Mouse (Mus musculus): Measurements from ENCODE around the gene Slc10a1. TPM values are rescaled to one million over a fixed set of nuclear protein-coding genes. Genes with fewer than 3 reads are reported as not detected.
"Not testable (repeated sequence)": the region's sequence is repeated elsewhere in the genome, so short reads cannot be mapped to it uniquely, and the experiment has no call there.

Slc10a1 gene
- polyA plus RNA-seq, 1 experiment, result not detected

GRCm38 (mm10) chr12:80945334-80945995 is 23.0 kb downstream of the Slc10a1 start, which contains the start of gene Srsf5:
Srsf5 (plus strand) TSS chr12:80945504.
- Histone ChIP-seq H3K36me3 (ENCODE audit: control insufficient read depth, insufficient read depth) (peaks cover 40% of the 10 kb centered on the region), H3K79me2 (ENCODE audit: control insufficient read depth, insufficient read depth) (peaks cover 51% of the 10 kb centered on the region), H3ac (ENCODE audit: control insufficient read depth, insufficient read length, low read depth) (peak within 1 kb of the TSS; percentile 82), H3K79me3 (ENCODE audit: low read depth) (peaks cover 42% of the 10 kb centered on the region), H3K4me3 (ENCODE audit: insufficient read depth, poor library complexity, severe bottlenecking) (peak within 1 kb of the TSS; percentile 98), H3K27me3 (ENCODE audit: control insufficient read depth, insufficient read depth, insufficient read length) (no peaks in the 10 kb centered on the region)
- TF ChIP-seq FOSL1 (IDR thresholded peaks at IDR 0.05; ENCODE audit: insufficient read depth, low read length, poor library complexity, severe bottlenecking) (no peak), MYOD1 (IDR thresholded peaks at IDR 0.05; ENCODE audit: control insufficient read depth, insufficient read length, low read depth) (no peak), USF1 (IDR thresholded peaks at IDR 0.05; ENCODE audit: low read depth) (no peak), CEBPB (IDR thresholded peaks at IDR 0.05; ENCODE audit: low read depth) (no peak), MYOG (IDR thresholded peaks at IDR 0.05; ENCODE audit: control insufficient read depth, extremely low read depth, insufficient read length) (no peak), CTCF (IDR thresholded peaks at IDR 0.05; ENCODE audit: control insufficient read depth, insufficient read depth, insufficient read length) (no peak)

- peaks cover 35% of the 10 kb centered on the region for H3K36me3 ChIP-seq (ENCODE audit: control insufficient read depth, insufficient read depth)
- H3ac ChIP-seq (ENCODE audit: control insufficient read depth, insufficient read length, low read depth); H3K27me3 ChIP-seq (ENCODE audit: control insufficient read depth, insufficient read depth, insufficient read length): not testable (repeated sequence)
- peaks cover 38% of the 10 kb centered on the region for H3K79me3 ChIP-seq (ENCODE audit: low read depth)
- peaks cover 47% of the 10 kb centered on the region for H3K79me2 ChIP-seq (ENCODE audit: control insufficient read depth, insufficient read depth)
- H3K4me3 ChIP-seq (ENCODE audit: insufficient read depth, poor library complexity, severe bottlenecking), result peak overlapping the region; percentile 98
Observed at GRCm38 (mm10) chr12:80944963-80945333, 23.6 kb downstream of the Slc10a1 start.

GRCm38 (mm10) chr12:80944204-80944603 is 24.3 kb downstream of the Slc10a1 start:
- Histone ChIP-seq H3K79me3 (ENCODE audit: low read depth) (peaks cover 34% of the 10 kb centered on the region), H3ac (ENCODE audit: control insufficient read depth, insufficient read length, low read depth) (no peak overlapping the region), H3K36me3 (ENCODE audit: control insufficient read depth, insufficient read depth) (peaks cover 30% of the 10 kb centered on the region), H3K4me3 (ENCODE audit: insufficient read depth, poor library complexity, severe bottlenecking) (no peak overlapping the region), H3K27me3 (ENCODE audit: control insufficient read depth, insufficient read depth, insufficient read length) (no peaks in the 10 kb centered on the region), H3K79me2 (ENCODE audit: control insufficient read depth, insufficient read depth) (peaks cover 40% of the 10 kb centered on the region)
- no peak for TF ChIP-seq CEBPB (IDR thresholded peaks at IDR 0.05; ENCODE audit: low read depth)
- no peak for TF ChIP-seq FOSL1 (IDR thresholded peaks at IDR 0.05; ENCODE audit: insufficient read depth, low read length, poor library complexity, severe bottlenecking)
- no peak for TF ChIP-seq USF1 (IDR thresholded peaks at IDR 0.05; ENCODE audit: low read depth)
- no peak for TF ChIP-seq CTCF (IDR thresholded peaks at IDR 0.05; ENCODE audit: control insufficient read depth, insufficient read depth, insufficient read length)
- no peak for TF ChIP-seq MAX (IDR thresholded peaks at IDR 0.05)
- TF ChIP-seq MYOD1 (IDR thresholded peaks at IDR 0.05; ENCODE audit: control insufficient read depth, insufficient read length, low read depth), result no peak
- no peak for TF ChIP-seq MYOG (IDR thresholded peaks at IDR 0.05; ENCODE audit: control insufficient read depth, extremely low read depth, insufficient read length)

DNA sequence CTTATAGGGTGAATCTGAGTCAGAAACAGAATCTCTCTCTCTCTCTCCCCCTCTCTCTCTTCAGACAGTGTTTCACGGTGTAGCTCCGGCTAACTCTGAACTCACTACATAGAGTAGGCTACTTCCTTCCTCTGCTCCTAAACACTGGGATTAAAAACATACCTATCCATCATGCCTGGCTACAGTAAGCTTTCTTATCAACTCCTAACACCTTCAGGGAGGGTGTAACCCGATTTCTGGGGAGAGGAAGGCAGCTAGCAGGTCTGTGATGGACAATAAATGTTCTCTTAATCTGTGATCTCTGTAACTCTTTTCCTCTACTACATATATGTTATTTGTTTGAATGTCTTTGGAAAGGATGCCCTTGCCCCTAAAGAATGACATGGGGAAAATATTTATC is 25.1 kb downstream of the Slc10a1 start:
- Histone ChIP-seq H3ac (ENCODE audit: control insufficient read depth, insufficient read length, low read depth) (no peak overlapping the region), H3K36me3 (ENCODE audit: control insufficient read depth, insufficient read depth) (peaks cover 22% of the 10 kb centered on the region), H3K79me2 (ENCODE audit: control insufficient read depth, insufficient read depth) (peaks cover 32% of the 10 kb centered on the region), H3K79me3 (ENCODE audit: low read depth) (peaks cover 26% of the 10 kb centered on the region), H3K27me3 (ENCODE audit: control insufficient read depth, insufficient read depth, insufficient read length) (no peaks in the 10 kb centered on the region), H3K4me3 (ENCODE audit: insufficient read depth, poor library complexity, severe bottlenecking) (no peak overlapping the region)
- no peak for TF ChIP-seq MAX (IDR thresholded peaks at IDR 0.05)
- TF ChIP-seq USF1 (IDR thresholded peaks at IDR 0.05; ENCODE audit: low read depth), result no peak
- no peak for TF ChIP-seq MYOG (IDR thresholded peaks at IDR 0.05; ENCODE audit: control insufficient read depth, extremely low read depth, insufficient read length)
- TF ChIP-seq CEBPB (IDR thresholded peaks at IDR 0.05; ENCODE audit: low read depth), result no peak
- TF ChIP-seq MYOD1 (IDR thresholded peaks at IDR 0.05; ENCODE audit: control insufficient read depth, insufficient read length, low read depth), result no peak
- no peak for TF ChIP-seq FOSL1 (IDR thresholded peaks at IDR 0.05; ENCODE audit: insufficient read depth, low read length, poor library complexity, severe bottlenecking)
- TF ChIP-seq CTCF (IDR thresholded peaks at IDR 0.05; ENCODE audit: control insufficient read depth, insufficient read depth, insufficient read length), result no peak

DNA sequence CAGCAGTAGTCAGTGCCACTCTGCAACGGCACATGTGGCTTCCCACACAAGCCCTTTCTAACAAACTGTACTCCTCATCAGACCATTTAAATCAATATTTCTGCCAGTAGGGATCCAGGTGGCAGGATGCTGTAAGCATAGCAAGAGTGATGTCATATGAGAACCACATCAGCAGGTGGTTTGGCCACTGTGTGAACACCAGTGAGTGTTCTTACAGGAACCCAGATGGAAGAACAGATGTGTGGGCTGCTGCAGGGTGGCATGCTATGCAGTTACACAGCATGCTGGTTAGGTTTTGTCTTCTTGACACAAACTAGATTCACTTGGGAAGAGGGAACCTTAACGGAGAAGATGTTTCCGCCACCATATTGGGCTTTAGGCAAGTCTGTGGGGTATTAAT is 26.6 kb downstream of the Slc10a1 start:
- Histone ChIP-seq H3K4me3 (ENCODE audit: insufficient read depth, poor library complexity, severe bottlenecking) (no peak overlapping the region), H3K79me2 (ENCODE audit: control insufficient read depth, insufficient read depth) (peaks cover 17% of the 10 kb centered on the region), H3K79me3 (ENCODE audit: low read depth) (peaks cover 12% of the 10 kb centered on the region), H3K27me3 (ENCODE audit: control insufficient read depth, insufficient read depth, insufficient read length) (no peaks in the 10 kb centered on the region), H3ac (ENCODE audit: control insufficient read depth, insufficient read length, low read depth) (no peak overlapping the region), H3K36me3 (ENCODE audit: control insufficient read depth, insufficient read depth) (peaks cover 7% of the 10 kb centered on the region)
- TF ChIP-seq MAX (IDR thresholded peaks at IDR 0.05), result no peak
- TF ChIP-seq MYOG (IDR thresholded peaks at IDR 0.05; ENCODE audit: control insufficient read depth, extremely low read depth, insufficient read length), result no peak
- no peak for TF ChIP-seq CEBPB (IDR thresholded peaks at IDR 0.05; ENCODE audit: low read depth)

DNA sequence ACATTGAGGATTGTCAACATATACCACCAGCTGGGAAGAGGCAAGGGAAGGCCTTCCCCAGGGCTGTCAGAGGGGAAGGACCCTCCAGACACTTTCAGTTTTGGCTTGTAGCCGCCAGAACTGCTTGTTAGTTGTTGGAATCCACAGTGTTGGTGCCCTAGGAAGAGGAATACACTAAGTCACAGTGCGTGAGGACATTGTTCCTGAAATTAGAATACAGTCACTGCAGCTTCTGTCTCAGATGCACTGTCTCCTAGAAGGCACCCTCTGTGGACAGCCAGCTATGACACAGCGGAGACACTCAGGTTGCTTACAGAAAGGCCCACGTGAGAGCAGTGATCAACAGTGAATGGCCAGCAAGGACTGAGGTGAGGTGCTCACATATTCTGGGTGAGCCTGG is 29.3 kb downstream of the Slc10a1 start:
- Histone ChIP-seq H3K4me3 (ENCODE audit: insufficient read depth, poor library complexity, severe bottlenecking) (no peak overlapping the region), H3K36me3 (ENCODE audit: control insufficient read depth, insufficient read depth) (no peaks in the 10 kb centered on the region), H3K27me3 (ENCODE audit: control insufficient read depth, insufficient read depth, insufficient read length) (no peaks in the 10 kb centered on the region), H3K79me2 (ENCODE audit: control insufficient read depth, insufficient read depth) (no peaks in the 10 kb centered on the region), H3K79me3 (ENCODE audit: low read depth) (no peaks in the 10 kb centered on the region), H3ac (ENCODE audit: control insufficient read depth, insufficient read length, low read depth) (no peak overlapping the region)
- TF ChIP-seq MYOG (IDR thresholded peaks at IDR 0.05; ENCODE audit: control insufficient read depth, extremely low read depth, insufficient read length), result no peak
